Mouse (Mus musculus): ENCODE measurements around the gene Gm21663. TPM values are rescaled to one million over a fixed set of nuclear protein-coding genes. Genes with fewer than 3 reads are reported as not detected.
"Not testable (repeated sequence)": the region's sequence is repeated elsewhere in the genome, so short reads cannot be mapped to it uniquely, and the experiment has no call there.

The Gm21663 gene
- total RNA-seq (2021), result not detected
- long read RNA-seq, experiment 1, result 0 reads
- long read RNA-seq, experiment 2, result 0 reads

DNA sequence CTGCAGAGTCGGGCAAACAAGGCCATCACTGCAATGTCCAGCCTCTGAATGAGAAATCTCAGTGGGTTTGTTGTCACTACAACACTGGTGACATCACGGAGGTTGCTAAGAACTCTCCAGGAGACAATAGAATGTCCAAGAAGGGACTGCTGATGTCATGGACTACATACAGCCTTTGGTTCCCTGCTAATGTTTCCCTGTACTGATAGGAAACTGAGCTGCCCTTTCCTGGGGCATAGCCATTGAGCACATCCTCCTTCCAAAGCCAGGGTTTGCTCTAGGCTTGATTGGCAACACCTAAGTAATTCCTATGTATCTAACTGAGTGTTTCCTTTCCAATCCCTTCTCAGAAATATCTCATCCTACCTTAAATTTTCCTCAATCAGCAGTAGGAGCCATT is at the start of gene Gm21663:
TSS of gene Gm21663 (minus strand) at position 101 of the 400 bp plus-strand sequence.
- not testable (repeated sequence) for DNase-seq (ENCODE audit: low spot score in 2 of 2)

DNA sequence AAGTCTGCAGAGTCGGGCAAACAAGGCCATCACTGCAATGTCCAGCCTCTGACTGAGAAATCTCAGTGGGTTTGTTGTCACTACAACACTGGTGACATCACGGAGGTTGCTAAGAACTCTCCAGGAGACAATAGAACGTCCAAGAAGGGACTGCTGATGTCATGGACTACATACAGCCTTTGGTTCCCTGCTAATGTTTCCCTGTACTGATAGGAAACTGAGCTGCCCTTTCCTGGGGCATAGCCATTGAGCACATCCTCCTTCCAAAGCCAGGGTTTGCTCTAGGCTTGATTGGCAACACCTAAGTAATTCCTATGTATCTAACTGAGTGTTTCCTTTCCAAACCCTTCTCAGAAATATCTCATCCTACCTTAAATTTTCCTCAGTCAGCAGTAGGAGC is 46.4 kb upstream of the Gm21663 start, which contains the start of gene Gm21698:
TSS of gene Gm21698 (minus strand) at position 101 of the 400 bp plus-strand sequence.
- not testable (repeated sequence) for DNase-seq (ENCODE audit: low spot score in 2 of 2)

DNA sequence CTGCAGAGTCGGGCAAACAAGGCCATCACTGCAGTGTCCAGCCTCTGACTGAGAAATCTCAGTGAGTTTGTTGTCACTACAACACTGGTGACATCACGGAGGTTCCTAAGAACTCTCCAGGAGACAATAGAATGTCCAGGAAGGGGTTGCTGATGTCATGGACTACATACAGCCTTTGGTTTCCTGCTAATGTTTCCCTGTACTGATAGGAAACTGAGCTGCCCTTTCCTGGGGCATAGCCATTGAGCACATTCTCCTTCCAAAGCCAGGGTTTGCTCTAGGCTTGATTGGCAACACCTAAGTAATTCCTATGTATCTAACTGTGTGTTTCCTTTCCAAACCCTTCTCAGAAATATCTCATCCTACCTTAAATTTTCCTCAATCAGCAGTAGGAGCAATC is 30.4 kb upstream of the Gm21663 start, which contains the start of gene Gm21680:
TSS of gene Gm21680 (minus strand) at position 101 of the 400 bp plus-strand sequence.
- not testable (repeated sequence) for DNase-seq (ENCODE audit: low spot score in 2 of 2)

DNA sequence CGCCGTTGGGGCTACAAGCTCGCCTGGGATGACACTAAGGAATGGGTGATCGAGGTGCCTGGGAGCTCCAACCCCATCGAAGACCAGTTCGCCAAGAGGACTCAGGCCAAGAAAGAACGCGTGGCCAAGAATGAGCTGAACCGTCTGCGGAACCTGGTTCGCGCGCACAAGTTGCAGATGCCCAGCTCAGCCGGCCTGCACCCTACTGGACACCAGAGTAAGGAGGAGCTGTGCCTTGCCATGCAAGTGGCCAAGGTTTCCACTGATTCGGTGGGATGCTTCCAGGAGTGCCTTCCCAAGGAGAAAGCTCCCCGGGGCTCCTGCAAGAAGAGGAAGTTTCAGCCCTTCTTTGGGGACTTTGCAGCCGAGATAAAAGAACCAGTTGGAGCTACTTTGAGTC is 14.9 kb upstream of the Gm21663 start:
- DNase-seq (ENCODE audit: low spot score in 2 of 2), result not testable (repeated sequence)

DNA sequence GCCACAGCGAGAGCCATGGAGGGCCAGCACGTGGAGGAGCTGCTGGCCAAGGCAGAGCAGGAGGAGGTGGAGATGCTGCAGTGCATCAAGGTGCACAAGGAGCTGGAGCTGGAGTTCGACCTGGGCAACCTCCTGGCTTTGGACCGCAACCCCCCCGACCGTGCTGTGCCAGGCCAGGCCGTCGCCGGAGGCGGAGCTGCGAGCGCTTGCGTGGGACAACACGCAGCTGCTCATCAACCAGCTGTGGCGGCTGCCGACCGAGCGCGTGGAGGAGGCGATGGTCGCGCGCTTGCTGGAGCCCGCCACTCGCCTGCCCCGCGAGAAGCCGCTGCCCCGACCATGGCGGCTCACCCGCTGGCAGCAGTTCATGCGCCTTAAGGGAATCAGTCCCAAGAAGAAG is 14.4 kb upstream of the Gm21663 start:
- not testable (repeated sequence) for DNase-seq (ENCODE audit: low spot score in 2 of 2)

DNA sequence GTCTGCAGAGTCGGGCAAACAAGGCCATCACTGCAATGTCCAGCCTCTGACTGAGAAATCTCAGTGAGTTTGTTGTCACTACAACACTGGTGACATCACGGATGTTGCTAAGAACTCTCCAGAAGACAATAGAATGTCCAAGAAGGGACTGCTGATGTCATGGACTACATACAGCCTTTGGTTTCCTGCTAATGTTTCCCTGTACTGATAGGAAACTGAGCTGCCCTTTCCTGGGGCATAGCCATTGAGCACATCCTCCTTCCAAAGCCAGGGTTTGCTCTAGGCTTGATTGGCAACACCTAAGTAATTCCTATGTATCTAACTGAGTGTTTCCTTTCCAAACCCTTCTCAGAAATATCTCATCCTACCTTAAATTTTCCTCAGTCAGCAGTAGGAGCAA is 12.1 kb upstream of the Gm21663 start, which contains the start of gene Gm21671:
TSS of gene Gm21671 (minus strand) at position 101 of the 400 bp plus-strand sequence.
- DNase-seq (ENCODE audit: low spot score in 2 of 2), result not testable (repeated sequence)

DNA sequence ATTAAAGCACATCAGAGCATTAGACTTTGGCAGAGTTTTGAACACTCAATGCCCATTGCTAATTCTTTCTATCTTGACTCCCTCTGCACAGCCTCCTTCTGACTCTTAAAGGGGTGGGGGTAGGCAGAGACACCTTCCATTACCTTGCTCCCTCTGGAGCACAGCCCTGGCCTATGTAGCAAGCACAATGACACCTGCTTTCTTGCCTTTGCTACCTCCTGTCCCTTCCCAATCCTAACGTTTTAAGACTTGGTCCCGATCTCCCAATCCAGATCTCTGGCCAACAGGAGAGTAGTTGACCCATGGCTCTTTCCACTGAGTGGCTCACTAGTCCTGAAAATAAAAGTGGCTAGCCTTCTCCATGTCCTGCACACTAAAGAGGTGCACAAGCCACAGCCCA is 3.2 kb upstream of the Gm21663 start:
- DNase-seq (ENCODE audit: low spot score in 2 of 2), result not testable (repeated sequence)

DNA sequence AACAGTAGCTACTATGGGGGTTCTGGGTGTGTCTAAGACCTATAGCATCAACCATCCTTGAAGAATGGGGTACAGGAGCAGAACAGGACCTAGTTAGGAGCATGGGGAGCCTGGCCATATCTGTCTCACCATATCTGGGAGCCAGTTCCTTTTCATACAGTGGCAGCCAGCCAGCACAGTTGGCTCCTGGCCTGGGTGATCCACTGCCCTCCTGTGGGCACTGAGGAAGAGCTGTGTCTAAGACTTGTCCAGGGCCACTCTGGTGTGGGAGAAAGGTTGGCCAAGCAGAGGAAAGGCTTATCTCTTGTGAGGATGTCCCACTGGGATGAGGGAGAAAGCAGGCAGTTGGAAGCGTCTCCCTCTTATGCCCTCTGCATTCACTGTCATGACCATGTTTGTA is 50.9 kb downstream of the Gm21663 start:
- peak; percentile 10 to 27 for DNase-seq (ENCODE audit: low spot score in 2 of 2)

DNA sequence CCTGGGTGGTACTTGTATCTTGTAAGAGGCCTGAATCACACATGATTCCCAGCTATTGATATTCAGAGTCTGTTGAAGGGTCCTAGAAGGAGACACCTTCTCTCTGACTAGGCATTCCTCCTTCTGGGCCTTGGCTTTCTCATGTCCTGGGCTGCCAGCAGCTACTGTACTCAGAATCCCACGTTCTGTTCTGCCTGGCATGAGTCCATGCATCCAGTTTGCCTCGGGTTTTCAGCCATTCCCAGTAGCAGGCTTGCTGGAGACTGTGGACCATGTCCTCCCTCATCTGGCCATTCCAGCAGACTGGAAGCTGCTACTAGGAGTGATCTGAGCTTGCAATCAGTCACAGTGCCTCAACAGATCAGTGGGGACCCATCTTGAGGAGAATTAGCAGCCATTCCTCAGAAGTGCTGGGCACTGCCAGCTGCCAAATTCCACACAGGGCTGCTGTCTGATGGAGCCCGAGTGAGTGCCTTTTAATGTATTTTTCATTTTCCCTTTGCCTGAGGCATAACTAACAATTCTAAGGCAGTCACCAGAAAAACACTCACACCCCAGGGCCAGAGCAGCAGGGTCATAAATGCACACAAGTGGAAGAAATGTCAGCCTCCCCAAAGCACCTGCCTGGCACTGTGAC is 52.3 kb downstream of the Gm21663 start:
- DNase-seq (ENCODE audit: low spot score in 2 of 2), result no peak

DNA sequence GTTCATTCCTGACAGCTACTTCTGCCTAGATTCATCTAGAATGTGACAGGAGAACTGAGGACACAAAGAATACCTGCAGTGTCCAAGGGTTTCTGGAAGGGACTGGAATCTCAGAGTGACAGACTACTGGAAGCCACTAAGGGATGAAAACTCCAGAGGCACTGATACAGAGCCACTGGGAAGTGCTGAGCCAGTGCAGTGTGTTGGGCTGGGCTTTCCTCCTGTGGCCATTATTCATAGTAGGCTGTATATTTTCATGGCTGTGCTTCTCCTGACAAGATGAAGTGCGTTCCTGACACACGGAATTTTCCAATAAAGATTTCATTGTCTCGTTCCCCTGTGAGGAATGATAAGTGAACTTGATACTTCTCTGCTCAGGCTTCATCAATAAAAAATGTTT is 55.5 kb downstream of the Gm21663 start:
- DNase-seq (ENCODE audit: low spot score in 2 of 2), result no peak

Other genes starting within 250 kb of the Gm21663 start
- gene Xrcc2, start 236.6 kb downstream of the Gm21663 start, total RNA-seq (2021), result 10 to 100 TPM in 1 of 2 experiments, 1 to 10 TPM in 1; 9.0 to 12.2 TPM
- 10 to 100 TPM; 10.6 to 11.9 TPM for gene Actr3b, start 182.4 kb downstream of the Gm21663 start, total RNA-seq (2021)
- not detected for gene Gm21671, start 12.0 kb upstream of the Gm21663 start, total RNA-seq (2021)
- not detected for gene Gm21680, start 30.3 kb upstream of the Gm21663 start, total RNA-seq (2021)
- gene Gm21698, start 46.3 kb upstream of the Gm21663 start, total RNA-seq (2021), result not detected
- not detected for gene Gm1979, start 62.4 kb upstream of the Gm21663 start, total RNA-seq (2021)
- gene Gm5862, start 80.5 kb upstream of the Gm21663 start, total RNA-seq (2021), result not detected
- gene Speer4a, start 97.2 kb upstream of the Gm21663 start, total RNA-seq (2021), result under 1 TPM; 0.08 to 0.14 TPM
- gene Gm7347, start 116.2 kb upstream of the Gm21663 start, total RNA-seq (2021), result not detected
- gene Gm10471, start 146.9 kb upstream of the Gm21663 start, total RNA-seq (2021), result not detected
- not detected for gene 5031410I06Rik, start 163.0 kb upstream of the Gm21663 start, total RNA-seq (2021)
- gene Gm10220, start 179.0 kb upstream of the Gm21663 start, total RNA-seq (2021), result not detected

Measured in adrenal gland, postnatal 4 days (tissue).